Mouse (Mus musculus): ENCODE data around the gene Farp1. TPM values are rescaled to one million over a fixed set of nuclear protein-coding genes. Genes with fewer than 3 reads are reported as not detected.

The Farp1 gene
- total and polyA plus RNA-seq, 3 experiments: 0.01 to 0.27 TPM; not detected in 1

GRCm38 (mm10) chr14:121061686-121062085, 26.7 kb downstream of the Farp1 start:
- no peak for ATAC-seq (ENCODE audit: extremely low read depth, insufficient number of reproducible peaks, low FRiP score, poor library complexity, severe bottlenecking)
- Histone ChIP-seq H3K4me1 (ENCODE audit: insufficient read depth, low read depth, low read length) (no peaks in the 10 kb centered on the region), H3K36me3 (replicated peaks) (no peaks in the 10 kb centered on the region), H3K27me3 (ENCODE audit: insufficient read depth, low read length) (no peaks in the 10 kb centered on the region; the same call in 1 of the 2 replicates), H3K4me3 (ENCODE audit: low read depth, low read length) (no peak overlapping the region), H3K9me3 (replicated peaks) (peaks cover 74% of the 10 kb centered on the region)
- TF ChIP-seq CTCF (IDR thresholded peaks at IDR 0.05; ENCODE audit: low read depth, low read length) (no peak), GATA2 (IDR thresholded peaks at IDR 0.05; ENCODE audit: borderline replicate concordance, low read depth, low read length) (no peak), POLR2AphosphoS5 (IDR thresholded peaks at IDR 0.05; ENCODE audit: insufficient replicate concordance, low read depth, low read length) (no peak), GATA1 (IDR thresholded peaks at IDR 0.05; ENCODE audit: borderline replicate concordance, low read length) (no peak), TAL1 (conservative IDR thresholded peaks at IDR 0.05; ENCODE audit: low read depth, low read length) (no peak)
- DNase-seq (ENCODE audit: low spot score): no peak

GRCm38 (mm10) chr14:121062238-121063082, 27.5 kb downstream of the Farp1 start:
- peak overlapping the region; percentile 10; the same call in 1 of the 2 replicates for H3K4me3 ChIP-seq (ENCODE audit: low read depth, low read length)
- peaks cover 68% of the 10 kb centered on the region for H3K9me3 ChIP-seq (replicated peaks)
- TF ChIP-seq CTCF (IDR thresholded peaks at IDR 0.05; ENCODE audit: low read depth, low read length) (no peak), POLR2AphosphoS5 (IDR thresholded peaks at IDR 0.05; ENCODE audit: insufficient replicate concordance, low read depth, low read length) (no peak), GATA2 (IDR thresholded peaks at IDR 0.05; ENCODE audit: borderline replicate concordance, low read depth, low read length) (no peak), GATA1 (IDR thresholded peaks at IDR 0.05; ENCODE audit: borderline replicate concordance, low read length) (no peak), TAL1 (conservative IDR thresholded peaks at IDR 0.05; ENCODE audit: low read depth, low read length) (no peak)
- H3K4me1 ChIP-seq (ENCODE audit: insufficient read depth, low read depth, low read length): no peaks in the 10 kb centered on the region
- H3K36me3 ChIP-seq (replicated peaks): no peaks in the 10 kb centered on the region
- no peak for DNase-seq (ENCODE audit: low spot score)
- H3K27me3 ChIP-seq (ENCODE audit: insufficient read depth, low read length): no peaks in the 10 kb centered on the region; the same call in 1 of the 2 replicates
- ATAC-seq (ENCODE audit: extremely low read depth, insufficient number of reproducible peaks, low FRiP score, poor library complexity, severe bottlenecking): no peak

- Histone ChIP-seq H3K9me3 (replicated peaks) (peaks cover 47% of the 10 kb centered on the region), H3K4me1 (ENCODE audit: insufficient read depth, low read depth, low read length) (no peaks in the 10 kb centered on the region), H3K36me3 (replicated peaks) (no peaks in the 10 kb centered on the region), H3K4me3 (ENCODE audit: low read depth, low read length) (no peak overlapping the region), H3K27me3 (ENCODE audit: insufficient read depth, low read length) (no peaks in the 10 kb centered on the region; the same call in 1 of the 2 replicates)
- ATAC-seq (ENCODE audit: extremely low read depth, insufficient number of reproducible peaks, low FRiP score, poor library complexity, severe bottlenecking): no peak
- DNase-seq (ENCODE audit: low spot score): no peak
- TF ChIP-seq TAL1 (conservative IDR thresholded peaks at IDR 0.05; ENCODE audit: low read depth, low read length) (no peak), GATA2 (IDR thresholded peaks at IDR 0.05; ENCODE audit: borderline replicate concordance, low read depth, low read length) (no peak), GATA1 (IDR thresholded peaks at IDR 0.05; ENCODE audit: borderline replicate concordance, low read length) (no peak), POLR2AphosphoS5 (IDR thresholded peaks at IDR 0.05; ENCODE audit: insufficient replicate concordance, low read depth, low read length) (no peak), CTCF (IDR thresholded peaks at IDR 0.05; ENCODE audit: low read depth, low read length) (no peak)
Measured at GRCm38 (mm10) chr14:121064726-121065125, 29.7 kb downstream of the Farp1 start.

- Histone ChIP-seq H3K4me1 (ENCODE audit: insufficient read depth, low read depth, low read length) (no peaks in the 10 kb centered on the region), H3K9me3 (replicated peaks) (peaks cover 58% of the 10 kb centered on the region), H3K4me3 (ENCODE audit: low read depth, low read length) (peak overlapping the region; percentile 56), H3K27me3 (ENCODE audit: insufficient read depth, low read length) (no peaks in the 10 kb centered on the region), H3K36me3 (replicated peaks) (no peaks in the 10 kb centered on the region)
- no peak for DNase-seq (ENCODE audit: low spot score)
- TF ChIP-seq GATA1 (IDR thresholded peaks at IDR 0.05; ENCODE audit: borderline replicate concordance, low read length) (no peak), POLR2AphosphoS5 (IDR thresholded peaks at IDR 0.05; ENCODE audit: insufficient replicate concordance, low read depth, low read length) (no peak), GATA2 (IDR thresholded peaks at IDR 0.05; ENCODE audit: borderline replicate concordance, low read depth, low read length) (no peak; the same call in 1 of the 2 replicates), CTCF (IDR thresholded peaks at IDR 0.05; ENCODE audit: low read depth, low read length) (no peak), TAL1 (conservative IDR thresholded peaks at IDR 0.05; ENCODE audit: low read depth, low read length) (no peak)
- ATAC-seq (ENCODE audit: extremely low read depth, insufficient number of reproducible peaks, low FRiP score, poor library complexity, severe bottlenecking): no peak
Measured at GRCm38 (mm10) chr14:121073093-121073866, 38.3 kb downstream of the Farp1 start.

GRCm38 (mm10) chr14:121074197-121074734, 39.3 kb downstream of the Farp1 start:
- H3K27me3 ChIP-seq (ENCODE audit: insufficient read depth, low read length): no peaks in the 10 kb centered on the region
- peaks cover 62% of the 10 kb centered on the region for H3K9me3 ChIP-seq (replicated peaks)
- TF ChIP-seq GATA2 (IDR thresholded peaks at IDR 0.05; ENCODE audit: borderline replicate concordance, low read depth, low read length): no peak
- no peak for TF ChIP-seq POLR2AphosphoS5 (IDR thresholded peaks at IDR 0.05; ENCODE audit: insufficient replicate concordance, low read depth, low read length)
- no peak for TF ChIP-seq CTCF (IDR thresholded peaks at IDR 0.05; ENCODE audit: low read depth, low read length)
- TF ChIP-seq TAL1 (conservative IDR thresholded peaks at IDR 0.05; ENCODE audit: low read depth, low read length): no peak
- no peak for TF ChIP-seq GATA1 (IDR thresholded peaks at IDR 0.05; ENCODE audit: borderline replicate concordance, low read length)
- DNase-seq (ENCODE audit: low spot score): no peak
- H3K36me3 ChIP-seq (replicated peaks): no peaks in the 10 kb centered on the region
- H3K4me3 ChIP-seq (ENCODE audit: low read depth, low read length): no peak overlapping the region
- H3K4me1 ChIP-seq (ENCODE audit: insufficient read depth, low read depth, low read length): no peaks in the 10 kb centered on the region
- ATAC-seq (ENCODE audit: extremely low read depth, insufficient number of reproducible peaks, low FRiP score, poor library complexity, severe bottlenecking): no peak

Measured in G1E (cell line).